Mouse (Mus musculus) c-Kit-positive CD71-positive TER-119-negative erythroid progenitor cells, embryonic 14.5 days (primary cell): ENCODE measurements around the gene Pabpc1l.

Experiments used
- DNase-seq: peaks from one replicate; pipeline ENCODE4 v3.0.0-alpha.2; 2013; ENCODE audit warnings: low read depth

The Pabpc1l gene

DNA sequence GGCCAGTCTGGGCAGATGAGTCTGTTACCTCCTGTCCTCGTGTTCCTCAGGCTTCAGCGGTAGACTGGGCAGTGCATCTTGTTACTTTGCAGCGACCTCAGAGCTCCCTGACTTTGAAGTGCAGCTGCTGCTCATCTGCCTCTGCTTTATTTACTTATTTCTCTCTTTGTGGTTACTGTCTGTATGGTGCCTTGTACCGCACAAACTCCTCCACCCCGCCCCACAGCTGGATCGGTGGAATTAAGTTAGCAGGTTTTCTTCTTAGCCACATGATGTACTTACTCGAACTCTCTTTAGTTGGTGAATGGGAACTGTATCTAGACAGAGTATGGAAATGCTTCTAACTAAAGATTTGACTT is 59.1 kb downstream of the Pabpc1l start:
- DNase-seq: no peak

DNA sequence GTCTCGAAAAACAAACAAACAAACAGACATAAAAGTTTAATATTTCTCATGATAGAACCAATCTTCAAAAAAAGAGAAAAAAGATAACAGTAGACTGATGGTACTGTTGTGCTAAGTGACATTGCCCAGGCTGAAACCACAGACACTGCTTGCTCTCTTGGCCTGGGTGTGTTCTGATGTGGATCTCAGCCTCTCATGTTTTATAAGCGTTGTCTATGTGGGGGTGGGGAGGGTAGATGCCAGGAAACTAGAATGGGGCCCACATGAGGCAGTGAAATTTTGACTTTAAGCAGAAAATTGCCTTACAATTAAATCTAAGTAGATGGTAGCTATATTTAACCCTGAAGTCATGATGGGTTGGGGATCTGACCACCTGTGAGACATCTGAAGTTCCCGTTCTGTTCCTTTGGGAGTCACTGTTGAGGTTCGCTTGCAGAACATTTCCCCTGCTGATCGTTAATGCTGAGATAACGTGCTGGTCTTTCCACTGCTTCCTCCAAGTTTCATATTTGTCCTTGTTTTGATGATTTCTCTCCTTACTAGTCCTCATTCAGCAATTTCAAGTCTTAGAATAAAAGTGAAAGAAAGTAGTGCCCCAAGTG is 62.3 kb downstream of the Pabpc1l start:
- DNase-seq: no peak

GRCm38 (mm10) chr2:164089508-164089907 is 64.3 kb downstream of the Pabpc1l start:
- DNase-seq: no peak

- DNase-seq: no peak
These were observed 68.9 kb downstream of the Pabpc1l start for GRCm38 (mm10) chr2:164094152-164094551.

GRCm38 (mm10) chr2:164098603-164099250 is 73.5 kb downstream of the Pabpc1l start:
- no peak for DNase-seq
